Mouse (Mus musculus) ES-Bruce4 (cell line): ENCODE data around the gene Thrsp.

Experiments
- CTCF ChIP-seq: IDR thresholded peaks from one replicate; pipeline ENCODE4 v1.8.1; 2011; ENCODE audit warnings: low read depth, low read length
- EP300 ChIP-seq: IDR thresholded peaks from 2 replicates; pipeline ENCODE4 v1.6.1; 2011; ENCODE audit warnings: low read depth, low read length; ENCODE audit not compliant: insufficient read depth
- POLR2A ChIP-seq: IDR thresholded peaks from one replicate; pipeline ENCODE4 v1.8.1; 2011; ENCODE audit warnings: low read length; ENCODE audit not compliant: insufficient read depth

GRCm38 (mm10) chr7:97388541-97388940, 29.0 kb downstream of the Thrsp start:
- TF ChIP-seq POLR2A (no peak), CTCF (no peak), EP300 (no peak)
